Mouse (Mus musculus) liver, embryonic 14.5 days (tissue): ENCODE measurements at regions not wholly inside any gene's neighbourhood (a gene's known extent, or its start where the extent isn't known, plus 50 kb on each side); places are given as distances from the start of the nearest gene placed in this dataset.
A peak's percentile ranks its signal among the peaks of the same experiment; 100 is the strongest.

Experiments
- ATAC-seq: fragments of 200-750 bp; cut with Nextera tagmentation; 2 replicates; pipeline ENCODE4 v1.8.0; 2017; ENCODE audit warnings: moderate number of reproducible peaks, mild to moderate bottlenecking, moderate library complexity; ENCODE audit not compliant: insufficient read depth
- DNase-seq, 3 experiments: peaks; one replicate each; pipeline ENCODE4 v3.0.0-alpha.2; 2012 to 2013; ENCODE audit warnings: low read depth in 3 of 3, low spot score in 3 of 3
- H3K27ac ChIP-seq: fragments of 300-500 bp; sonication (generic); 2 replicates; pipeline ENCODE4 v1.5.1; 2014; ENCODE audit warnings: moderate library complexity, mild to moderate bottlenecking, control low read depth, inconsistent platforms
- H3K27me3 ChIP-seq: fragments of 300-500 bp; sonication (generic); 2 replicates; pipeline ENCODE4 v1.6.1; 2014; ENCODE audit warnings: mild to moderate bottlenecking, low read length, moderate library complexity; ENCODE audit not compliant: control insufficient read depth, insufficient read depth
- H3K36me3 ChIP-seq: fragments of 300-500 bp; sonication (generic); replicated peaks from 2 replicates; pipeline ENCODE4 v1.6.1; 2014; ENCODE audit warnings: low read depth; ENCODE audit not compliant: control insufficient read depth, insufficient read depth
- H3K4me1 ChIP-seq, 2 experiments: fragments of 200-500 bp in 1 of 2; fragments of 300-500 bp in 1 of 2; sonication (generic) in 1 of 2; replicated peaks; 2 replicates each; pipeline ENCODE4 v1.6.1; 2012 to 2014; ENCODE audit warnings: antibody characterized with exemption in 1 of 2, inconsistent platforms in 1 of 2, low read length in 1 of 2; ENCODE audit not compliant: control insufficient read depth in 2 of 2, insufficient read depth in 2 of 2
- H3K4me2 ChIP-seq: fragments of 300-500 bp; sonication (generic); 2 replicates; pipeline ENCODE4 v1.6.1; 2014; ENCODE audit warnings: low read depth, mild to moderate bottlenecking, control low read depth, moderate library complexity
- H3K4me3 ChIP-seq, 2 experiments: fragments of 200-500 bp in 1 of 2; fragments of 300-500 bp in 1 of 2; sonication (generic) in 1 of 2; 2 replicates each; pipeline ENCODE4 v1.5.1; 2012 to 2014; ENCODE audit warnings: low read depth in 2 of 2, low read length in 2 of 2, mild to moderate bottlenecking in 2 of 2, control low read depth in 1 of 2, inconsistent platforms in 1 of 2, moderate library complexity in 1 of 2; ENCODE audit not compliant: insufficient read depth in 1 of 2
- H3K9ac ChIP-seq: fragments of 300-500 bp; sonication (generic); replicated peaks from 2 replicates; pipeline ENCODE4 v1.6.1; 2014; ENCODE audit warnings: mild to moderate bottlenecking, control low read depth, moderate library complexity
- H3K9me3 ChIP-seq: fragments of 300-500 bp; sonication (generic); 2 replicates; pipeline ENCODE4 v1.6.1; 2016; ENCODE audit warnings: low read length, mixed read lengths; ENCODE audit not compliant: control insufficient read depth
- CTCF ChIP-seq: IDR thresholded peaks from 2 replicates; pipeline ENCODE4 v1.5.1; 2016; ENCODE audit warnings: antibody characterized with exemption, low read depth, control low read depth
- EP300 ChIP-seq: IDR thresholded peaks from 2 replicates; pipeline ENCODE4 v1.6.1; 2016; ENCODE audit warnings: antibody characterized with exemption, low read depth
- WGBS: fragments of 180-500 bp; shearing (Covaris S2); extraction: QIAGEN DNeasy Blood & Tissue Kit; methylation state at CpG from one replicate; pipeline ENCODE4 v1.1.7; 2014; ENCODE audit not compliant: insufficient replicate concordance; 5-methylcytosine and 5-hydroxymethylcytosine counted together

DNA sequence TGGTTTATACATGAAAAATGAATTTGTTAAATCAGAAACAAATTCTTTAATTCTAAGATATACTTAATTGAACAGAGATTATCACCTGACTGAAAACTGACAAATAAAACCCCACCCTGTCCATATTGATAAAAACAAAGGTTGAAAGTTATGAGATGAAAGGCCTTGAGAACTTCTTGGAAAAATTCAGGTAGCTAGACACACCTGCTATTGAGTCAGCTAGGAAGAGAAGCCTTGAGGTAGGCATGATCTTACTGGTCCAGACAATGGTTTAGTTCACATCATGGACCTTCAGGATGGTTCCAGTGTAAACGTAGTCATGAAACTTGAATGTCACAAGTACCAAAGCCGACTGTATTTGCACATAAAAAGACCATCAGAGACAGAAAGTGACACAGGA, 180.3 kb downstream of the 1700064H15Rik start:
- Histone ChIP-seq H3K4me3 (no peak overlapping the region), H3K36me3 (no peaks in the 10 kb centered on the region), H3K27ac (no peak overlapping the region), H3K4me1 (no peaks in the 10 kb centered on the region), H3K9ac (no peak overlapping the region), H3K9me3 (no peaks in the 10 kb centered on the region), H3K27me3 (no peaks in the 10 kb centered on the region), H3K4me2 (no peak overlapping the region)
- no peak for TF ChIP-seq EP300
- TF ChIP-seq CTCF: no peak
- WGBS: 48% methylated on average over 2 of the region's 2 CpGs
- no peak for DNase-seq
- no peak for ATAC-seq

DNA sequence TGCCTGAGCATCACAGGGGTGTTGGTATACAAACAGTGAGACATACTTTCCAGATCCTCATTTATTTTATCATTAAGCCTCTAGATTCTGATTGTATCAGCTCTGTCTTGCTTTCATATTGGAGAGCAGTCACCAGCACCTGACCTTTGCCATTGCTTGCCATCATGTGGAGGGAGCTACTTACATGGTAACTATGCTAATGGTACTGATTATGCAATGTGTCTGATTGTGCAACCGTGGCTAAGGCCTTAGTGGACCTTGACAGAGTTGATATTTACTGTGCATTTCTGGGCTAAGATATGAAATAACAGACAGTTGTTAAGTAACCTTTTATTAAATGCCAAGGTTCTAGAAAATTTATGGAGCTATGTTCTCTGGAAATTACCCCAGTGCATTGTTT, 180.7 kb downstream of the 1700064H15Rik start:
- H3K27ac ChIP-seq: no peak overlapping the region
- ATAC-seq: peak; percentile 51; the same call in 1 of the 2 replicates
- H3K4me1 ChIP-seq: no peaks in the 10 kb centered on the region
- 22% methylated on average over 1 of the region's 1 CpGs for WGBS
- no peaks in the 10 kb centered on the region for H3K9me3 ChIP-seq
- H3K36me3 ChIP-seq: no peaks in the 10 kb centered on the region
- H3K9ac ChIP-seq: no peak overlapping the region
- H3K27me3 ChIP-seq: no peaks in the 10 kb centered on the region
- H3K4me3 ChIP-seq: no peak overlapping the region
- peak; percentile 10 to 27 (median 25) for DNase-seq
- TF ChIP-seq CTCF (no peak), EP300 (no peak)
- H3K4me2 ChIP-seq: no peak overlapping the region

DNA sequence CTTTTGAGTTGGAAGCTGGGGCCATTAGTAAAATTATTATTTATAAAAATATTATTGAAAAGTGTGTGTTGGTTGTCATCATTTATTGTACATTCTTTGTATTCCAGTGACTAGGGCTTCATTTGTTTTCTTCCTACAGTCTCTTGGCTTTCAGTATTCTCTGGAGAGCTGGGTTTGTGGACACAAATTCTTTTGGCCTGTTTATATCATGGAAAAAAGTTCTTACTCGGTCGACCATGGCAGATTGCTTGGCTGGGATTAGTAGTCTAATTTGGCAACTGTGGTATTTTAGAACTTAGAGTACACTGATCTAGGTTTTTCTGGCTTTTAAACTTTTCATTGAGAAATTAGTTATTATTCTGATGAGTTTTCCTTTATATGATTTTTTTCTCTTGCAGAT, 183.6 kb downstream of the 1700064H15Rik start:
- ATAC-seq: no peak
- Histone ChIP-seq H3K4me2 (no peak overlapping the region), H3K27me3 (no peaks in the 10 kb centered on the region), H3K4me3 (no peak overlapping the region), H3K4me1 (no peaks in the 10 kb centered on the region), H3K36me3 (no peaks in the 10 kb centered on the region), H3K9me3 (no peaks in the 10 kb centered on the region), H3K9ac (no peak overlapping the region), H3K27ac (no peak overlapping the region)
- TF ChIP-seq CTCF: no peak
- no peak for TF ChIP-seq EP300
- 42% methylated on average over 2 of the region's 2 CpGs for WGBS
- DNase-seq: no peak

DNA sequence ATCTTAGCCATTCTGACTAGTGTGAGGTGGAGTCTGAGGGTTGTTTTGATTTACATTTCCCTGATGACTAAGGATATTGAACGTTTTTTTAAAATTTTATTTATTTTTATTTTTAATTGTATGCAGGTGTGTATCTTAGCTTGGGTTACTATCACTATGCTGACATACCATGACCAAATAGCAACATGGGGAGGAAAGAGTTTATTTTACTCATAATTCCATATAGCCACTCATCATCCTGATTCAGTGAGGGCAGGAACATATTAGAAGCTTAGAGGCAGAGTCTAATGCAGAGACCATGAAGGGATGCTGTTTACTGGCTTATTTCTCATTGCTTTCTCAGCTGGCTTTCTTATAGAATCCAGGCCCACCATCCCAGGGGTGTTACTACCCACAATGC, 186.7 kb downstream of the 1700064H15Rik start:
- no peaks in the 10 kb centered on the region for H3K36me3 ChIP-seq
- 18% methylated on average over 1 of the region's 1 CpGs for WGBS

DNA sequence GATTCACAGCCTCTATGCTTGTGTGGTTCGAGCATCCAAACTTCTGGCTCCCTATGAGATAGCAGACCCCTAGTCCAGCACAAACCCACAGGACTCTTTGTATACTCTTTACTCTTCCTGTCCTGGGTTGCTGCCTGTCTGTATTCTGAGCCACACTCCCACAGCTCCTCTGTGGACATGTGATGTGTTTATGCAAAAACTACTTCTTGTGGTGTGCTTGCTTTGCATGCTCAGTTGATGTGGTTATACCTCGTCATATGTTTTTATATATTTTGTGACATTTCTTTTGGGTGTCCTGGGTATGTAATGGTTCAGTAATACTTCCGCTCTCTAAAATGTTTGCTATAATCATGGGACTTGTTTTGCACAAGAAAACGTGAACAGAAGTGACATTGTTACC, 198.3 kb downstream of the 1700064H15Rik start:
- no peak for DNase-seq
- Histone ChIP-seq H3K4me2 (no peak overlapping the region), H3K27me3 (no peaks in the 10 kb centered on the region), H3K36me3 (no peaks in the 10 kb centered on the region), H3K9me3 (no peaks in the 10 kb centered on the region), H3K4me1 (no peaks in the 10 kb centered on the region), H3K9ac (no peak overlapping the region), H3K4me3 (no peak overlapping the region), H3K27ac (no peak overlapping the region)
- TF ChIP-seq EP300: no peak
- TF ChIP-seq CTCF: no peak
- 47% methylated on average over 4 of the region's 4 CpGs for WGBS
- no peak for ATAC-seq

More for the DNA sequence above, 186.7 kb downstream of the 1700064H15Rik start:
- TF ChIP-seq CTCF (no peak), EP300 (no peak)
- Histone ChIP-seq H3K27me3 (no peaks in the 10 kb centered on the region), H3K27ac (no peak overlapping the region), H3K9me3 (no peaks in the 10 kb centered on the region), H3K4me1 (no peaks in the 10 kb centered on the region), H3K9ac (no peak overlapping the region), H3K4me2 (no peak overlapping the region), H3K4me3 (no peak overlapping the region)
- DNase-seq (no peak), ATAC-seq (no peak)
